Mouse (Mus musculus): ENCODE data around the gene Caln1. TPM values are rescaled to one million over a fixed set of nuclear protein-coding genes. Genes with fewer than 3 reads are reported as not detected.

Gene Caln1
- polyA plus RNA-seq, 1 experiment, result not detected

GRCm38 (mm10) chr5:130368236-130368635 lies 1.0 kb upstream of the Caln1 start:
- no peak for TF ChIP-seq GATA1 (IDR thresholded peaks at IDR 0.05; ENCODE audit: low read length)

- TF ChIP-seq GATA1 (IDR thresholded peaks at IDR 0.05; ENCODE audit: low read length), result no peak
Measured at GRCm38 (mm10) chr5:130375411-130375810, 6.2 kb downstream of the Caln1 start.

GRCm38 (mm10) chr5:130384222-130384912 lies 15.1 kb downstream of the Caln1 start, which contains the start of gene A330070K13Rik:
TSS of gene A330070K13Rik (minus strand) at chr5:130384631.
- TF ChIP-seq GATA1 (IDR thresholded peaks at IDR 0.05; ENCODE audit: low read length), result no peak

- TF ChIP-seq GATA1 (IDR thresholded peaks at IDR 0.05; ENCODE audit: low read length), result no peak
Measured at GRCm38 (mm10) chr5:130386418-130386817, 17.2 kb downstream of the Caln1 start.

- no peak for TF ChIP-seq GATA1 (IDR thresholded peaks at IDR 0.05; ENCODE audit: low read length)
Measured at GRCm38 (mm10) chr5:130393618-130394355, 24.5 kb downstream of the Caln1 start.

- TF ChIP-seq GATA1 (IDR thresholded peaks at IDR 0.05; ENCODE audit: low read length), result no peak
Measured at GRCm38 (mm10) chr5:130394386-130394785, 25.1 kb downstream of the Caln1 start.

- no peak for TF ChIP-seq GATA1 (IDR thresholded peaks at IDR 0.05; ENCODE audit: low read length)
Measured at GRCm38 (mm10) chr5:130395142-130395541, 25.9 kb downstream of the Caln1 start.

GRCm38 (mm10) chr5:130400136-130400917 lies 31.1 kb downstream of the Caln1 start:
- no peak for TF ChIP-seq GATA1 (IDR thresholded peaks at IDR 0.05; ENCODE audit: low read length)

GRCm38 (mm10) chr5:130405201-130405600 lies 35.9 kb downstream of the Caln1 start:
- no peak for TF ChIP-seq GATA1 (IDR thresholded peaks at IDR 0.05; ENCODE audit: low read length)

- no peak for TF ChIP-seq GATA1 (IDR thresholded peaks at IDR 0.05; ENCODE audit: low read length)
Measured at GRCm38 (mm10) chr5:130409706-130410105, 40.5 kb downstream of the Caln1 start.

- no peak for TF ChIP-seq GATA1 (IDR thresholded peaks at IDR 0.05; ENCODE audit: low read length)
Measured at GRCm38 (mm10) chr5:130411516-130411915, 42.3 kb downstream of the Caln1 start.

GRCm38 (mm10) chr5:130447438-130447837 lies 78.2 kb downstream of the Caln1 start:
- TF ChIP-seq GATA1 (IDR thresholded peaks at IDR 0.05; ENCODE audit: low read length), result no peak

- no peak for TF ChIP-seq GATA1 (IDR thresholded peaks at IDR 0.05; ENCODE audit: low read length)
Measured at GRCm38 (mm10) chr5:130448491-130448890, 79.2 kb downstream of the Caln1 start.

- TF ChIP-seq GATA1 (IDR thresholded peaks at IDR 0.05; ENCODE audit: low read length), result no peak
Measured at GRCm38 (mm10) chr5:130448931-130449856, 79.9 kb downstream of the Caln1 start.

- TF ChIP-seq GATA1 (IDR thresholded peaks at IDR 0.05; ENCODE audit: low read length), result no peak
Measured at GRCm38 (mm10) chr5:130450031-130450541, 80.8 kb downstream of the Caln1 start.

Data from G1E-ER4 (cell line).